Mouse (Mus musculus) liver, embryonic 13.5 days (tissue): ENCODE data around the gene Nfe2l1. TPM values are rescaled to one million over a fixed set of nuclear protein-coding genes. Genes with fewer than 3 reads are reported as not detected.

Experiments used
- ATAC-seq: fragments of 200-750 bp; cut with Nextera tagmentation; 2 replicates; pipeline ENCODE4 v1.8.0; 2017; ENCODE audit warnings: low read depth, mild to moderate bottlenecking, moderate number of reproducible peaks, moderate library complexity
- DNase-seq: peaks from one replicate; pipeline ENCODE4 v3.0.0; 2022
- H3K27ac ChIP-seq: fragments of 300-500 bp; sonication (generic); 2 replicates; pipeline ENCODE4 v1.5.1; 2015; ENCODE audit warnings: moderate library complexity, mild to moderate bottlenecking, inconsistent platforms
- H3K27me3 ChIP-seq: fragments of 300-500 bp; sonication (generic); 2 replicates; pipeline ENCODE4 v1.6.1; 2015; ENCODE audit warnings: mild to moderate bottlenecking, inconsistent platforms
- H3K36me3 ChIP-seq: fragments of 300-500 bp; sonication (generic); 2 replicates; pipeline ENCODE4 v1.6.1; 2015; ENCODE audit warnings: mild to moderate bottlenecking, inconsistent platforms
- H3K4me1 ChIP-seq: fragments of 300-500 bp; sonication (generic); replicated peaks from 2 replicates; pipeline ENCODE4 v1.6.1; 2015; ENCODE audit warnings: inconsistent platforms
- H3K4me2 ChIP-seq: fragments of 300-500 bp; sonication (generic); 2 replicates; pipeline ENCODE4 v1.6.1; 2015; ENCODE audit warnings: inconsistent platforms, mild to moderate bottlenecking, moderate library complexity
- H3K4me3 ChIP-seq: fragments of 300-500 bp; sonication (generic); replicated peaks from 2 replicates; pipeline ENCODE4 v1.5.1; 2015; ENCODE audit warnings: mild to moderate bottlenecking, inconsistent platforms
- H3K9ac ChIP-seq: fragments of 300-500 bp; sonication (generic); 2 replicates; pipeline ENCODE4 v1.6.1; 2015; ENCODE audit warnings: mild to moderate bottlenecking, inconsistent platforms
- H3K9me3 ChIP-seq: fragments of 300-500 bp; sonication (generic); replicated peaks from 2 replicates; pipeline ENCODE4 v1.6.1; 2016; ENCODE audit warnings: inconsistent platforms
- WGBS: fragments of 180-500 bp; shearing (Covaris S2); methylation state at CpG from one replicate; pipeline ENCODE4 v1.1.7; 2015; ENCODE audit not compliant: insufficient replicate concordance; 5-methylcytosine and 5-hydroxymethylcytosine counted together
- polyA plus RNA-seq: library from polyadenylated mRNA; unstranded; fragments of >200 nt; fragmentation: Nextera tagmentation; extraction: Ambion mirVana; gene quantifications from 2 replicates; pipeline ENCODE4 v1.2.1, GENCODE M21; 2015

Gene Nfe2l1
- polyA plus RNA-seq, 1 experiment from 2014 or later = 19.2 TPM

DNA sequence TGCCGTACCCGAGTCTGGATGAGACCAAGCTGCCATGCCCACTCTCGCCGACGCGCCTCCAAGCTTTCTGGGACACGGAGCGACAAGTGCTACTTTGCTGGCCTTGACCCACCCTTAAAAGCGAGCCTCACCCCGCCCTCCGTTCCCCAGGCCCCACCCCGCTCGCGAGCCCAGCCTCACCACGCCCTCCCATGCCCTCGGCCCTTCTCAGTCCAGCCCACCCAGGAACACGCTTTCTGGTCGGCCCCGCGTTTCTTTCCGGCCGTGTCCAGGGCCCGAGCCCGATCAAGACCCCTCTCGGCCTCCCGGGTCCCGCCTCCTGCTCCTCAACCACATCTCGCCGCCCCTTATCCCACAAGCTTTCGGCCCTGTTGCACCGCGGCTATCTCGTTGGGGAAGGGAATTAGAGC is 360 bp downstream of the Nfe2l1 start:
- Histone ChIP-seq H3K36me3 (peaks cover 32% of the 10 kb centered on the region), H3K4me2 (peak overlapping the region; percentile 91), H3K9me3 (no peaks in the 10 kb centered on the region), H3K27me3 (no peaks in the 10 kb centered on the region), H3K9ac (peak overlapping the region; percentile 86), H3K4me1 (peaks cover 59% of the 10 kb centered on the region), H3K4me3 (peak overlapping the region; percentile 78), H3K27ac (peak overlapping the region; percentile 96)
- peak; percentile 84 for DNase-seq
- WGBS = under 1% methylated on average over 33 of the region's 33 CpGs
- ATAC-seq = peak; percentile 83

DNA sequence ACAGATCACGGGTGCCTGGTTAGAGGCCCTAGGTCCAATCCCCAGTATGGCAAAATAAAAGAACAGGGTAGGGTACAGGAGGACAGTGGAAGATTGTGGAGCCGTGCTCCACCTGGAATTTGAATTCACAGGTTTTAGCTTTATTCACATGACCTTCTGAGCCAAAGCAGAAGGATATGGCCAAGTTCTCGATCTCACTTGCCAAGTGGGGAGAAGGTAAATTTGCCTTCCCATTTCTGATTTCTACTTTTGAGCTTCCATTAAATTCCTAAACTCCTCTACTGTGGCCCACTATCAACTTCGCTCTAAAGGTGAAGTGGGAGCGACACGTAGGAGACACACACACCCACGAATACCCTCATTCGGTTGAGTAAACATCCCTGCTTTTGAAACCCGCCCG is 887 bp downstream of the Nfe2l1 start:
- Histone ChIP-seq H3K9ac (peak overlapping the region; percentile 86), H3K36me3 (peaks cover 32% of the 10 kb centered on the region), H3K4me1 (peaks cover 64% of the 10 kb centered on the region), H3K9me3 (no peaks in the 10 kb centered on the region), H3K4me3 (peak overlapping the region; percentile 78), H3K4me2 (peak overlapping the region; percentile 91), H3K27me3 (no peaks in the 10 kb centered on the region), H3K27ac (peak overlapping the region; percentile 96)
- no peak for ATAC-seq
- DNase-seq = no peak
- WGBS = 12% methylated on average over 10 of the region's 10 CpGs

DNA sequence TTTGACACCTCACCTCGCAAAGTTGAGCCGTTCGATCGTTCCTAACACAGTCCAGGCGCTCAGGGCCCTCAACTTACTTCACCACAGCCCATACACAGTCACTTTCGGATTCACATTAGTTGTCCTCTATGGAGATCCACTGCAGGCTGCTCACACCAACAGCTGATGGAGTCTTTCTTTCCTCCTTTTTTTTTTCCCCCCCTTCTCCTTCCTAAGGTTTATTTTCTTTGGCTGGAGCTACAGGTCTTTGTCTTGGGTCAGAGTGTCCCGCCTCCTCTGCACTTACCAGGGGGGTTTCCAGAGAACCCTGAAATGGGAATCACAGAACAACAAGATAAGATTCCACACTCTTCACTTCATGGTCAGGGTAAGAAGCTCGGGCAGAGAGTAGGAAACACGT is 1.9 kb downstream of the Nfe2l1 start:
- peak overlapping the region; percentile 49; the same call in 1 of the 2 replicates for H3K9ac ChIP-seq
- peaks cover 73% of the 10 kb centered on the region for H3K4me1 ChIP-seq
- H3K27ac ChIP-seq = no peak overlapping the region; the same call in 1 of the 2 replicates
- ATAC-seq (no peak), DNase-seq (no peak)
- WGBS = 78% methylated on average over 9 of the region's 9 CpGs
- peak overlapping the region; percentile 78 for H3K4me3 ChIP-seq
- H3K4me2 ChIP-seq = peak overlapping the region; percentile 91
- peaks cover 34% of the 10 kb centered on the region for H3K36me3 ChIP-seq
- H3K9me3 ChIP-seq = no peaks in the 10 kb centered on the region
- H3K27me3 ChIP-seq = no peaks in the 10 kb centered on the region

DNA sequence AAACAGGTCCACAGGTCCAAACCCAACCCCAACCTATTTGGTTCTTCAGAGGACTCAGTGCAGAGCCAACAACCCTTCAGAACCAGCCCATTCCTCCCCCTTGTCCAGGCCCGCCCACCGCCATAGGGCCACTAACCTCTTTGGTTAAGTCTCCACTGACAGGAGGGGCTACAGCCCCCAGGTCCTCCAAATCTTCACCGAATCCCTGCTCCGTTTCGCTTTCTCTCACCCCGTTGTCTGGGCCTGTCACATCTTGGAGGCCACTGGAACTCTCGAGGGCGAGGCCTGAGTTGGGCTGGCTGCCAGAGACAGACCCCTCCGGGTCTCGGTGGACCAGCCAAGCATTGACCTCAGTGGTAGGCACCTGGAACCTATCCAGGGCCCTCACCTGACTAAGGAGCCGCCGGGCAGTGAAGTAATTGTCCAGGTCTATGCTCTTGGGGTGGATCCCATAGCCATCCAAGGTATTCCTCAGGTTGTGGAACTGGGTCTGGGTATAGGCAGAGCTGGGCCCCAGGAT is 2.6 kb downstream of the Nfe2l1 start:
- peaks cover 81% of the 10 kb centered on the region for H3K4me1 ChIP-seq
- ATAC-seq (no peak), DNase-seq (no peak)
- H3K27me3 ChIP-seq = no peaks in the 10 kb centered on the region
- H3K27ac ChIP-seq = peak overlapping the region; percentile 19; the same call in 1 of the 2 replicates
- 0 out of 2 replicates have a peak overlapping the region, but pooled peaks have one; percentile 5 for H3K4me3 ChIP-seq
- WGBS = 88% methylated on average over 12 of the region's 12 CpGs
- peaks cover 42% of the 10 kb centered on the region for H3K36me3 ChIP-seq
- H3K9ac ChIP-seq = peak overlapping the region; percentile 49
- no peaks in the 10 kb centered on the region for H3K9me3 ChIP-seq
- H3K4me2 ChIP-seq = peak overlapping the region; percentile 91

DNA sequence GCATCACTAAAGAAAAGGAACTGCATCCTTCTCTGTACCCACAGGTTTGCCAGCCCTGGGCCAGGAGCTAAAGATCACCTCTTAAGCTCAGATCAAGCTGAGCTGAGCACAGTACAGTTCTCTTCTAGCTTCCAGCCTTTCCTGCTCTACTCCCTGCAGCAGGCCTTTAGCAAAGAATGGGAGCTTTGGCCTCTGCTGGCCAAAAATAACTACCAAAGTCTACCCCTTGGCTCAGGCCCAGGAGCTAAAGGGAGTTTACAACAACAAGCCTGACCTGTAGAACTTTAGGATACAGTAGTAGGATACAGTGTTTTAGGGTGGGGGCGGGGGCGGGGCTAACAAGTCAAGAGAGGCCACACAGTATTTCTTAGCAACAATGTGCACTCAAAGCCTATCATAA is 3.3 kb downstream of the Nfe2l1 start:
- Histone ChIP-seq H3K27me3 (no peaks in the 10 kb centered on the region), H3K36me3 (peaks cover 49% of the 10 kb centered on the region), H3K27ac (peak overlapping the region; percentile 32; the same call in 1 of the 2 replicates), H3K4me1 (peaks cover 84% of the 10 kb centered on the region), H3K4me2 (peak overlapping the region; percentile 79; the same call in 1 of the 2 replicates), H3K4me3 (no peak overlapping the region), H3K9ac (0 out of 2 replicates have a peak overlapping the region, but pooled peaks have one; percentile 18), H3K9me3 (no peaks in the 10 kb centered on the region)
- DNase-seq = no peak
- ATAC-seq = no peak
- WGBS = 74% methylated on average over 2 of the region's 2 CpGs

DNA sequence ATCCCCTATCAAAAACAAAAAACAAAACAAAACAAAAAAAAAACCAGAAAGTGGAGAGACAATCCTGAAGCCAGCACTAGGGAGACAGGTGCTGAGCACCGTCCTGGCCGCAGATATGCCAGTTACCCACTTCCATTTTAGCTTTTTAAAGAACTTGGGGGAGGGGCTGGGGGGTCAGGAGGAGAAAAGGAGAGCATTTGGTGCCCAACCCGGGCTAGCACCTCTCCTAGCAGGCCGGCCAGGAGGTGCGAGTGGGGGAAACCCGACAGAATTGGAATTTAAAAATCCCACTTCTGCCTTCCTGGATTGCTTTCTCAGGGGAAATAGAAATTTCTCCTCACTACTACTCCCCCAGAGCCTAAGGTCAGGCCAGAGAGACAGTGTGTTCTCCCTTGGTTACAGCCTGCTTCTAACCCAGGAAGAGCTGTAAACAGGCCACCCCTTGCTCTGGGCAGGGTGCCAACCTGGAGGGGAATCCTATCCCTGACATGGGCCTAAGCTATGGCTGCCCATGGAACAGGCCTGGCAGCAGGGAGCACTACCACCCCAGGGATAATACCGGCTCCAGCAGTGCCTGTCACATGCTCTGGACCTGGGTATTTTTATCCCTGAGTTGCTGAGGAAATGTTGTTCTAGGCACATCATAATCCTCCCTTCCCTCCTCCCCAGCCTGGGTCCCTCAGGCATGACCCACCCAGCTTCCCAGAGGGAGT is 4.8 kb downstream of the Nfe2l1 start:
- no peaks in the 10 kb centered on the region for H3K27me3 ChIP-seq
- ATAC-seq (no peak), DNase-seq (no peak)
- H3K9ac ChIP-seq = peak overlapping the region; percentile 63; the same call in 1 of the 2 replicates
- WGBS = 58% methylated on average over 7 of the region's 7 CpGs
- no peaks in the 10 kb centered on the region for H3K9me3 ChIP-seq
- peak overlapping the region; percentile 50 for H3K27ac ChIP-seq
- peaks cover 64% of the 10 kb centered on the region for H3K36me3 ChIP-seq
- H3K4me1 ChIP-seq = peaks cover 74% of the 10 kb centered on the region
- peak overlapping the region; percentile 79 for H3K4me2 ChIP-seq
- H3K4me3 ChIP-seq = peak overlapping the region; percentile 56; the same call in 1 of the 2 replicates

DNA sequence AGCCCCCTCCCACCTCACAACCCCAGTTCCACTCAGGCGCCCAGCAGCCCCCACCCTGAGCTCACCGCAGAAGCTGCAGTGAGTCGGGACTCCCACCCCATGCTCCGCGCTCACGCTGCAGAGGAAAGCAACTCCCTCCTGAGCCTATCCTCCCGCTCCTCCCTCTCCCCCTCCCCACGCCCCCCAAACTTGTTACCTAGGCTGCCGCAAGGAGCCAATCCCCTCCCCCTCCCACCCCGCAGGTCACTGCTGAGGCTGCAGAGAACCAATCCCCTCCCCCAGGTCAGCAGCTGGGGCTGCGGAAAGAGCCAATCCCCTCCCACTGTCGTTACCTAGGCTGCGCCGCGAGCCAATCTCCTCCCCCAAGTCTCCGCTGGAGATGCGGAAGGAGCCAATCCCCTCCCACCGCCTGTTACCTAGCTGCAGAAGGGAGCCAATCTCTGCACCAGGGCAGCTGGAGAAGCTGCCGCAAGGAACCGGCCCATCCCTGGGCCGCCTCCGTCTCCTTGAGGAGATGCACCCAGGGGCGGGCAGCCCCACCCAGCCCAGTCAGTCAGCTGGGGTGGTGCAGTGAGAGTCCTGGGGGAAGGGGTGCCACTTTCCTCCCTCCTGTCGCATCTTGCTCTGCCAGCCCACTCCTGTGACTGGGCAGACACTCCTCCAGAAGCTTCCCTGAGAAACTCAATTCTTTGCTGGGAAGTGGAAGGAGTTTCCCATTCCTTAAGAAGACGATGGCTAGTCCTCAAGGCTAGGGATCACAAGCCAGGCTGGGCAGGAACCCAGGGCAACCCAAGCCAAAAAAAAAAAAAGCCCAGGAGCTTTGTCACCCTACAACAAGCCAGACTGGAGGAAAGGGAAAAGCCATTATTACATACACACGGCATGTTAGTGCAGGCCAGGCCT is 5.6 kb downstream of the Nfe2l1 start:
- 6% methylated on average over 25 of the region's 26 CpGs for WGBS
- H3K4me1 ChIP-seq = peaks cover 74% of the 10 kb centered on the region

DNA sequence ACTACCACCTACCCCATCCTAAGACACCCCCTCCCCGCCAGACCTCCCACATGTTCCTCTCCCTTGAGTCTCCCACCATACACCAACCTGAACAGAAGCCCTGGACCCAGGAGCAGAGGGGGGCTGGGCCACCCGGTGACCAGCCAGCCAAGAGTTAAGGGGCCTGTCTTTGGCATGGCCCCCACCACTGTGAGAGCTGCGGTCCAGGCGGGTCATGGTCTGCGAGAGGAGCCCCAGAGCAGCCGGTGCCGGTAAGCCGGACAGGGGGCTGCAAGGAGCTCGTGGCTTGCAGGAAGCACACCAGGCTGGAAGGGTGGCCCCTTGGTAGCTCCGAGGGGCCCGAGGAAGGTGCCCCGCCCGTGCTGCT is 6.3 kb downstream of the Nfe2l1 start:
- Histone ChIP-seq H3K4me1 (peaks cover 68% of the 10 kb centered on the region), H3K9ac (peak overlapping the region; percentile 63), H3K36me3 (peaks cover 79% of the 10 kb centered on the region), H3K4me2 (peak overlapping the region; percentile 79), H3K27me3 (no peaks in the 10 kb centered on the region), H3K9me3 (no peaks in the 10 kb centered on the region), H3K27ac (peak overlapping the region; percentile 64), H3K4me3 (peak overlapping the region; percentile 56)
- DNase-seq (no peak), ATAC-seq (peak; percentile 4)
- 30% methylated on average over 13 of the region's 13 CpGs for WGBS

More for the DNA sequence above, 5.6 kb downstream of the Nfe2l1 start:
- Histone ChIP-seq H3K9ac (peak overlapping the region; percentile 63), H3K36me3 (peaks cover 72% of the 10 kb centered on the region), H3K9me3 (no peaks in the 10 kb centered on the region), H3K27me3 (no peaks in the 10 kb centered on the region), H3K4me2 (peak overlapping the region; percentile 79), H3K27ac (peak overlapping the region; percentile 64), H3K4me3 (peak overlapping the region; percentile 56)
- peak; percentile 73 for DNase-seq
- ATAC-seq = peak; percentile 87

DNA sequence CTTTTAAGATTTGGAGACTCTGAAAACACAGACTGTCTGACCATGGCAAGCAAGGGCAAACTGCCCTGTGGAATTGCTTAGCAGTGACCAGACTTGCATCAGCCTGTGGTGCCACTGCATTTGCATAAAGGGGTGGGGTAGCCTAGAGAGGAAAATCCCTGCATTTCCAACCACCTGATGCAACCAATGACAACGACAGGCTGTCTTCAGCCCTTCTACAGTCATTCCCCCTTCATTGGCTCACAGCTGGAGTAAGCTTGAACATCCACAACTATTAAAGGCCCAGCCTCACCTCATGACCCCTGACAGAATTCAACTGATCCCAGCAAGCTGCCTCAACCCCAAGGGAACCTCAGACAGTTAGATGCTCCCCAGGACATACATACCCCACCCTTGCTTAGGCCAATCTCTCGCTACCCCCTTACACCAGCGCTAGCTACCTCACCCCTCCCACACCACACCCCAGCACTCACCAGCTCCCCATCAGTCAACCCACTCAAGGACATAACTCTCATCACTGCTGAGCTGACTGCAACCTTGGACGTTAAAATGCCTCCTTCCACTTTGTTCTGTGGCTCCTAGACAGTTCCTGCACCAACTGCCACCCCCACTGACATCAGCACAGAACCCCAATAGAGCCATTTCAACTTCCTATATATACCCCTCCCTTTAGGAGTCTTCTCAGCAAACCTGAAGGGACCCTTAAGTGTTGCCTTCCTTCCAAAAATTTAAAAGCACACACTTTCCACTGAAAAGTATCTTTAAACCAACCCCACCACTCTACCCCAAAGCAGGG is 6.9 kb downstream of the Nfe2l1 start:
- Histone ChIP-seq H3K9ac (peak overlapping the region; percentile 63), H3K36me3 (peaks cover 80% of the 10 kb centered on the region), H3K9me3 (no peaks in the 10 kb centered on the region), H3K4me2 (peak overlapping the region; percentile 79), H3K27ac (peak overlapping the region; percentile 64), H3K4me3 (peak overlapping the region; percentile 56; the same call in 1 of the 2 replicates), H3K4me1 (peaks cover 62% of the 10 kb centered on the region), H3K27me3 (no peaks in the 10 kb centered on the region)
- no peak for DNase-seq
- WGBS = 57% methylated on average over 4 of the region's 4 CpGs
- peak; percentile 15; the same call in 1 of the 2 replicates for ATAC-seq

DNA sequence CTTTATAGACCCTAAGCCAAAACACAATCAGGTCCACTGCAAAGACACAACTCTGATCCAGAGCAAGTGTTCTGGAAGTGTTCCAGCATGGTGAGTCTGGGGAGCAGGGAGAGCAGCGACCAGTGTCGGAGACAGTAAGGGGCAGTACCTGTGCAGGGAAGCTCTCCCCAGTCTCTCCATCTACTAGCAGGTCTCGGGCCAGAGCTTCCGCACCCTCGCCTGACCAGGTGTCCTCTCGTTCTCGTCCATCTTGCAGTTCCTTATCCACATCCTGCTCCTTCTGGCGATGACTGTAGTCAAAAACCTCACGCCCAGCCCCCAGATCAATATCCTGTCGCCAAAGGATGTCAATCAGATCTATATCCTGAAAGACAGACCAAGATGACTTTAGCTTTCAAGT is 7.8 kb downstream of the Nfe2l1 start:
- Histone ChIP-seq H3K4me3 (no peak overlapping the region), H3K36me3 (peaks cover 80% of the 10 kb centered on the region), H3K4me2 (no peak overlapping the region), H3K27ac (no peak overlapping the region), H3K27me3 (no peaks in the 10 kb centered on the region), H3K9me3 (no peaks in the 10 kb centered on the region), H3K4me1 (peaks cover 53% of the 10 kb centered on the region), H3K9ac (no peak overlapping the region)
- DNase-seq = no peak
- WGBS = 84% methylated on average over 10 of the region's 10 CpGs
- ATAC-seq = no peak
